Mouse (Mus musculus) midbrain, postnatal 0 days (tissue): Measurements from ENCODE around the gene Rd3. TPM values are rescaled to one million over a fixed set of nuclear protein-coding genes. Genes with fewer than 3 reads are reported as not detected.

Experiments used
- ATAC-seq: fragments of 200-750 bp; cut with Nextera tagmentation; 2 replicates; pipeline ENCODE4 v1.8.0; 2017; ENCODE audit warnings: moderate number of reproducible peaks, mild to moderate bottlenecking, moderate TSS enrichment, moderate library complexity; ENCODE audit not compliant: low FRiP score
- DNase-seq: peaks from one replicate; pipeline ENCODE4 v3.0.0-alpha.2; 2015; ENCODE audit warnings: low spot score
- H3K27ac ChIP-seq: fragments of 300-500 bp; sonication (generic); 2 replicates; pipeline ENCODE4 v1.5.1; 2014; ENCODE audit warnings: low read depth, mild to moderate bottlenecking, low read length, mixed read lengths
- H3K27me3 ChIP-seq: fragments of 300-500 bp; sonication (generic); 2 replicates; pipeline ENCODE4 v1.6.1; 2014; ENCODE audit warnings: low read length, control low read depth, mixed read lengths; ENCODE audit not compliant: insufficient read depth
- H3K36me3 ChIP-seq: fragments of 300-500 bp; sonication (generic); 2 replicates; pipeline ENCODE4 v1.6.1; 2014; ENCODE audit warnings: low read length, control low read depth, mixed read lengths; ENCODE audit not compliant: insufficient read depth
- H3K4me1 ChIP-seq: fragments of 300-500 bp; sonication (generic); 2 replicates; pipeline ENCODE4 v1.6.1; 2014; ENCODE audit warnings: mild to moderate bottlenecking, control low read depth, antibody characterized with exemption, low read length, mixed read lengths; ENCODE audit not compliant: insufficient read depth
- H3K4me2 ChIP-seq: fragments of 300-500 bp; sonication (generic); 2 replicates; pipeline ENCODE4 v1.6.1; 2014; ENCODE audit warnings: low read depth, mild to moderate bottlenecking, low read length, mixed read lengths; ENCODE audit not compliant: poor library complexity, severe bottlenecking
- H3K4me3 ChIP-seq: fragments of 300-500 bp; sonication (generic); 2 replicates; pipeline ENCODE4 v1.5.1; 2014; ENCODE audit warnings: low read depth, mild to moderate bottlenecking, low read length, moderate library complexity
- H3K9ac ChIP-seq: fragments of 300-500 bp; sonication (generic); replicated peaks from 2 replicates; pipeline ENCODE4 v1.6.1; 2014; ENCODE audit warnings: mild to moderate bottlenecking, low read length, moderate library complexity, mixed read lengths; ENCODE audit not compliant: poor library complexity, severe bottlenecking
- H3K9me3 ChIP-seq: fragments of 300-500 bp; sonication (generic); 2 replicates; pipeline ENCODE4 v1.6.1; 2016; ENCODE audit warnings: low read length, control low read depth
- CTCF ChIP-seq: IDR thresholded peaks from 2 replicates; pipeline ENCODE4 v1.5.1; 2016; ENCODE audit warnings: antibody characterized with exemption, mild to moderate bottlenecking
- WGBS: fragments of 180-500 bp; shearing (Covaris S2); extraction: QIAGEN DNeasy Blood & Tissue Kit; methylation state at CpG from one replicate; pipeline ENCODE4 v1.1.7; 2014; 5-methylcytosine and 5-hydroxymethylcytosine counted together
- polyA plus RNA-seq: library from polyadenylated mRNA; unstranded; fragments of >200 nt; fragmentation: Nextera tagmentation; extraction: Ambion mirVana; gene quantifications from 2 replicates; pipeline ENCODE4 v1.2.1, GENCODE M21; 2015
- total RNA-seq: library from RNA; depleted of rRNA; stranded (reverse); fragments of >200 nt; gene quantifications from 2 replicates; pipeline ENCODE4 v1.2.3, GENCODE M21; 2014

Rd3 gene
- total and polyA plus RNA-seq, 2 experiments from 2014 or later = 1.5 to 2.8 TPM

DNA sequence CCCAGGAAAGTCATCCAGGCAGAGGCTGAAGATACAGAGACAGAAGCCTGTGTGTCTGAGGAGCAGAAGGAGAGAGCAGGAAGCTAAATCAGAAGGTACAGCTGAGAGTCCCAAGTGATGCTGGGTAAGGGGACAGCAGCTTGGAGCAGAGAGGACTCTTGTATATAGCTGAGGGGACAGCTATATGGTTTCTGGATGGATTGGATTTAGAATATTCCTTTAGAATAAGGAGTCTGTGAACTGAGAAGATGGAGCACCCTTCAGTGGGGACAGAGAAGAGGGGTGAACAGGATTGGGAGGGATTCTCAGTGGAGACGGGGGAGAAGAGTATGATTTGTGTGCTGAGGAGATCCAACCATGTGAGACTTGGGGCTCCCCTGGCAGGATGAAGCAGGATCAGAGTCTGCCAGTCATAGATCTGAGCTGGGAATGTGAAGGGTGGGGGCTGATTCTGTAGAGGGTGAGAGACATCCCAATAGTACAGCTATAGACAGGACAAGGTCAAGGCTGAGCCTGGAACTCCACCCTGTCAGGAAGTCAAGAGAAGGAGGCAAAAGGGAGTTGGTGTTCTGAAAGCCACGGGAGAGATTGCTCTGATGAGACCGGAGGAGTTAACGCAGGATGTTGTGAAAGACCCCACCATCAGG is 44.1 kb upstream of the Rd3 start:
- Histone ChIP-seq H3K9ac (no peak overlapping the region), H3K4me2 (no peak overlapping the region), H3K27ac (no peak overlapping the region), H3K27me3 (peaks cover 4% of the 10 kb centered on the region; the same call in 1 of the 2 replicates), H3K9me3 (no peaks in the 10 kb centered on the region), H3K36me3 (no peaks in the 10 kb centered on the region), H3K4me3 (no peak overlapping the region), H3K4me1 (no peaks in the 10 kb centered on the region)
- DNase-seq (no peak), ATAC-seq (no peak)
- TF ChIP-seq CTCF = no peak
- 76% methylated on average over 4 of the region's 4 CpGs for WGBS

DNA sequence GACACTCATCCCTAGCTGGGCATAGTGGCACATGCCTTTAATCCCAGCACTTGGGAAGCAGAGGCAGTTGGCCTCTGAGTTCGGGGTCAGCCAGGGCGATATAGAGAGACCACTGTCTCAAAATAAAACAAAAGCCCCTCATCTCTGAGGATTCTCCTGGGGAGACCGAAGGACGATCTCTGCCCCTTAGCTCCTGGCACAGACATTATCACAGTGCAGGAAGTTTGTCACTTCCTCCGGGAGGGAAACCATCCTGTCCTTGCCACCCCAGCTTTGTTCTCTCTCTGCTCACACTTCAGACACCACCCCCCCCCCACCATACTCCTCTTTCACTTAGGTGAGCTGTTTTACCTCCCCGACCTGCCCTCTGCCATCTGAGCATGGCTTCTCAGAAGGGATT is 33.5 kb upstream of the Rd3 start:
- Histone ChIP-seq H3K4me1 (no peaks in the 10 kb centered on the region), H3K36me3 (no peaks in the 10 kb centered on the region), H3K4me2 (no peak overlapping the region), H3K9me3 (no peaks in the 10 kb centered on the region), H3K4me3 (no peak overlapping the region), H3K27ac (no peak overlapping the region), H3K9ac (no peak overlapping the region), H3K27me3 (no peaks in the 10 kb centered on the region)
- no peak for TF ChIP-seq CTCF
- ATAC-seq (no peak), DNase-seq (no peak)
- 85% methylated on average over 6 of the region's 6 CpGs for WGBS

DNA sequence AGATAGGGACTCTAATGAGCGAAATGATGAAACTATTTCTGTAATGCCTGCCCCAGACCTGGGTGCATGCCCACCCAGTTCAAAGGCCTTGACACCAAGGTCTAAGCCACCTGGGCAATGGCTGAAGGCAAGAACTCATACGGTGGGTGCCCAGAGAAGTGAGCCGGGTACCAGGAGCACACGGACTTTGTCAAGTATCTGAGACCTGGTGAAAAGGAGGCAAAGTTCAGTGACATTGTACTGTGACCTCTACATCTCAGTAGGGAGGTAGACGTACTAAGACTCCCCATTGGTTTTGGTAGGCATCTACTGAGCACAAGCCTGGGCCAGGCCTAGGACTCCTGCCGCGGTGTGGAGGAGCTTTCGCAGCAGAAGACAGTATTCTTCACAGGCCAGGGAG is 31.8 kb upstream of the Rd3 start:
- ATAC-seq (no peak), DNase-seq (no peak)
- WGBS = 96% methylated on average over 8 of the region's 8 CpGs
- no peak overlapping the region for H3K4me3 ChIP-seq
- no peak for TF ChIP-seq CTCF
- H3K27ac ChIP-seq = no peak overlapping the region
- no peak overlapping the region for H3K9ac ChIP-seq
- no peaks in the 10 kb centered on the region for H3K4me1 ChIP-seq
- H3K4me2 ChIP-seq = no peak overlapping the region
- H3K9me3 ChIP-seq = no peaks in the 10 kb centered on the region
- H3K36me3 ChIP-seq = no peaks in the 10 kb centered on the region
- H3K27me3 ChIP-seq = no peaks in the 10 kb centered on the region

DNA sequence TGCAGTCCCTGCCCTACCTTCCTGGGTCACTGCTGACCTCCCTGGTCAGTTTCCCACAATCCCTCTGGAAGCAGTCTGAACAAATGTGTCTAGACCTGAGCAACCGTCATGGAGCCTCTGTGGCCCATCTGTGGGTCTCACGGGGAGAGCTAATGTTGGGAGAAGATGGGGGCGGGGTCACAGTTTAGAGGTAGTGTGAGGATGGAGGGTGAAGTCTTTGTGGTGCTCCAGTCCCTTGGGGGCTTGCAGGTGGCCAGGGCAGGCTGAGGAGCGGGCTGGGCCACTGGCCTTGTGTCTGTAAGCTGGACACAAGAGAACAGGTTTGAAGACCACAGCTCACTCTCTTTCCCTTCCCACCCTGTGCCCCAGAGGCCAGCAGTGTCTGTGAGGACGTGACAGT is 31.4 kb upstream of the Rd3 start:
- Histone ChIP-seq H3K27ac (no peak overlapping the region), H3K4me2 (no peak overlapping the region), H3K4me1 (no peaks in the 10 kb centered on the region), H3K9ac (no peak overlapping the region), H3K9me3 (no peaks in the 10 kb centered on the region), H3K27me3 (no peaks in the 10 kb centered on the region), H3K36me3 (no peaks in the 10 kb centered on the region), H3K4me3 (no peak overlapping the region)
- ATAC-seq (no peak), DNase-seq (no peak)
- TF ChIP-seq CTCF = no peak
- 81% methylated on average over 5 of the region's 5 CpGs for WGBS

DNA sequence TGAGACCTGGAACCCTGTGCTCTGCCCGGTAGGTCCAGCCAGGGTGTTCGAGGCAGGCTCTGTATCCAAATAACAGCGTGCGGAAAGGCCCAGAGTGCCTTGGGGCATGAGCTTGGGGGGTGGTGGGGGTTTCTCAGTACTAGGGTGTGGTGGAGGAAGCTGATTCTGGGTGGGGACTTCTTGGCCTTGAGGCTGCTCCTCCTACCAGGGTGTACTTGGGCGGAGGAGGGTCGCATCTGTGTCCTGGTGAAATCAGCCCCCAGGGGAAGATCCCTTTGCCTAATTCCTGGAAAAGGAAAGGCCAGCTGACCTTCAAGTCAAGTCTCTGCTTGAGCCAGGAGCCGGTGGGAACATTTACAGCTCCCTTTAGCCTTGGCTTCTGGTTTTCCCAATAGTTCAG is 30.9 kb upstream of the Rd3 start:
- Histone ChIP-seq H3K4me3 (no peak overlapping the region), H3K9me3 (no peaks in the 10 kb centered on the region), H3K27ac (no peak overlapping the region), H3K36me3 (no peaks in the 10 kb centered on the region), H3K27me3 (no peaks in the 10 kb centered on the region), H3K9ac (no peak overlapping the region), H3K4me1 (no peaks in the 10 kb centered on the region), H3K4me2 (no peak overlapping the region)
- TF ChIP-seq CTCF = no peak
- WGBS = 72% methylated on average over 7 of the region's 7 CpGs
- no peak for ATAC-seq
- DNase-seq = no peak

DNA sequence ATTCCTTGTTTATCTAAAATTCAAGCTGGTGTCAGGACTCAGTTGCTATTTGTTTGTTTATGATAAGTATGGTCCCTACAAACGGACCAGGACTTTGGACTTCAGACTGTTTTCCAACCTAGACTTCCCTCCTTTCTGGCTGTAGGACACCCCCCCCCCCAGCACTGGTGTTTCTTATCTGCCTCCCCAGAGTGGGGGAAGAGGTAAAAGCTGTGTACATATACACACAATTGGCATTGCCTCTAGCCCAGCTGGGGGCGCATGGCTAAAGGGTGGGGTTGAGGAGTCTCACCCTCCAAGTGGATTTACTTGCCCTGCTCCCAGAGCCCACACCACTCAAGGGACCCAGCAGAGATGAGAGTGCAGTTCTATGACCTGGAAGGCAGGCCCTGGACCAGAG is 30.3 kb upstream of the Rd3 start:
- no peak overlapping the region for H3K4me3 ChIP-seq
- H3K9ac ChIP-seq = no peak overlapping the region
- no peaks in the 10 kb centered on the region for H3K9me3 ChIP-seq
- H3K4me1 ChIP-seq = no peaks in the 10 kb centered on the region
- no peak overlapping the region for H3K27ac ChIP-seq
- ATAC-seq (no peak), DNase-seq (no peak)
- no peaks in the 10 kb centered on the region for H3K27me3 ChIP-seq
- H3K36me3 ChIP-seq = no peaks in the 10 kb centered on the region
- no peak overlapping the region for H3K4me2 ChIP-seq
- 84% methylated on average over 2 of the region's 2 CpGs for WGBS
- no peak for TF ChIP-seq CTCF
